Mouse (Mus musculus) heart, embryonic 10.5 days (tissue): ENCODE data around the gene Otop2. TPM values are rescaled to one million over a fixed set of nuclear protein-coding genes. Genes with fewer than 3 reads are reported as not detected.

Experiments
- DNase-seq: peaks from one replicate; pipeline ENCODE4 v3.0.0-alpha.2; 2017; ENCODE audit warnings: low spot score
- H3K27ac ChIP-seq: fragments of 300-500 bp; sonication (generic); 2 replicates; pipeline ENCODE4 v1.5.1; 2016; ENCODE audit warnings: mild to moderate bottlenecking
- H3K27me3 ChIP-seq: fragments of 300-500 bp; sonication (generic); 2 replicates; pipeline ENCODE4 v1.6.1; 2016; ENCODE audit warnings: mild to moderate bottlenecking; ENCODE audit not compliant: poor library complexity, insufficient read depth, severe bottlenecking
- H3K36me3 ChIP-seq: fragments of 300-500 bp; sonication (generic); 2 replicates; pipeline ENCODE4 v1.6.1; 2016; ENCODE audit warnings: mild to moderate bottlenecking, moderate library complexity
- H3K4me1 ChIP-seq: fragments of 300-500 bp; sonication (generic); 2 replicates; pipeline ENCODE4 v1.6.1; 2016; ENCODE audit warnings: mild to moderate bottlenecking
- H3K4me3 ChIP-seq: fragments of 300-500 bp; sonication (generic); 2 replicates; pipeline ENCODE4 v1.5.1; 2016; ENCODE audit warnings: mild to moderate bottlenecking, moderate library complexity
- H3K9me3 ChIP-seq: fragments of 300-500 bp; sonication (generic); 2 replicates; pipeline ENCODE4 v1.6.1; 2016; ENCODE audit warnings: mild to moderate bottlenecking, moderate library complexity
- WGBS: fragments of 180-500 bp; shearing (Covaris S2); methylation state at CpG from one replicate; pipeline ENCODE4 v1.1.7; 2016; 5-methylcytosine and 5-hydroxymethylcytosine counted together
- polyA plus RNA-seq: library from polyadenylated mRNA; unstranded; fragments of >200 nt; fragmentation: Nextera tagmentation; extraction: Ambion mirVana; gene quantifications from 2 replicates; pipeline ENCODE4 v1.2.1, GENCODE M21; 2016

Gene Otop2
- polyA plus RNA-seq, 1 experiment from 2014 or later, result not detected

DNA sequence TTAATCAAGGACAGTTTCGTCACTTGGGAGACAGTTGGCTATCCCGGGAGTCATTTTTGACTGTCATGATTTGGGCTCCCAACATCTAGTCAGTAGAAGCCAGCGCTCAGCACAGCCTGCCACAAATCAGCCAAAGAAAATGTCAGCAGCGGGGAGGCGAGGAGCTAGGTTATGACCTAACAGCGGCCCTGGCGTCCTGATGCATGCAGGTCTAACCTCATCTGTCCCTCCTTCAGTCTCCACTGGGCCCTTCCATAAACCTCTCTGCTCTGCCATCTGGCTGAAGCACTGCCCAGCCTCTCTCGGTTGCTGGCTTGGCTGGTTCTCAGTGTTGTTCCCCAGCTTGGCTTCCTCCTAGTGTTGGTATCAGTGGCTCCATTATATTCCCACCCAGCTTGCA, 24.7 kb upstream of the Otop2 start:
- WGBS, result 68% methylated on average over 8 of the region's 8 CpGs
- no peak for DNase-seq
- no peak overlapping the region for H3K27ac ChIP-seq
- H3K4me3 ChIP-seq, result no peak overlapping the region
- no peaks in the 10 kb centered on the region for H3K36me3 ChIP-seq
- no peaks in the 10 kb centered on the region for H3K27me3 ChIP-seq
- no peaks in the 10 kb centered on the region for H3K9me3 ChIP-seq
- H3K4me1 ChIP-seq, result peaks cover 30% of the 10 kb centered on the region

DNA sequence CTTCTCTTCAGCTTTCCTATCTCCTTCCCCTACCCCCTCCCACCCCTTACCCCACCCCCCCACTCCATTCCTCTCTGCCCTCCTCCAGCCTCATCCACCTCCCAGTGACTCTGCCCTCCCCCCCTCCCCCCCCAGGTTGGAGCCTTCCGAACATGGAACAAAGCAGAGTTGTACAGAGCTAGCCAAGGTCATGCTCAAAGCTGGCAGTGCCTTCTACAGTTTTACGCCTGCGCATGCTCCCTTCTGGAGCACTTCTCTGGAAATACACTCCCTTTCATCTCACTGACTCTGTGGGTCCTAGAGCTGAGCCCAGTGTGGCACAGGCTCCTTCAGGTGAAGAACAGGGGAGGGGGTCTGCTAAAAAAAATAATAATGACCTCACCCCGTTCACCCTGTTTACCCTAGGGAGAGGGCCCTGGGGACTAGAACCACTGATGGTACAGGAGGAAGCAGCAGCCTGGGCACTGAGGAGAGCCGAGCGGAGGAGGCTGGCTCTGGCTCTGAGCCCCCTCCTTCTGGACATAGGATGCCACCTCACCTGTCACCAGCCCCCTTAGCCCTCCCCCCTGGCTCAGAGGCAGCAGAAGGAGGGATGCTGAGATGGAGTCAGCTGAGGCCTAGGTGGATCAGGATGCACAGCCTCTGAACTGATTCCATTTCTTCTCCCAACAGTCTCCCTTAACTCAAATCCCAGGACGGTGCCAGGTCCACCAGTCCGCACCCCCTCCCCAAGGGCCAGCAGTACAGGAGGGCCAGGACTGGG, 24.1 kb upstream of the Otop2 start:
- no peak for DNase-seq
- Histone ChIP-seq H3K27ac (peak overlapping the region; percentile 30; the same call in 1 of the 2 replicates), H3K36me3 (no peaks in the 10 kb centered on the region), H3K4me3 (no peak overlapping the region), H3K9me3 (no peaks in the 10 kb centered on the region), H3K27me3 (no peaks in the 10 kb centered on the region), H3K4me1 (peaks cover 27% of the 10 kb centered on the region)
- WGBS, result 79% methylated on average over 8 of the region's 8 CpGs

DNA sequence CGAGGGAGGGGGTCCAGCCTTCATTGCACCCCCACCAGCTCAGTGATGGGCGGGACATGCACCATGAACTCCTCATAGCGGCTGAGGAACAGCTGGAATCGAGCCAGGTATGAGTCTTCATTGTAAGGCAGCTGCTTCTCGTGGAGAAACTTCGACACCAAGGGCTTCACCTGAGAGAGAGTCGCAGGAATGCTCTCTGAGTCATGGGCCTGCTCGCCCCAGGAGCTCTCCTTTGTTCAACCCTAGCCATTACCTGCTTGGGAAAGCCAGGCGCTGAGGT, 23.5 kb upstream of the Otop2 start:
- no peaks in the 10 kb centered on the region for H3K27me3 ChIP-seq
- H3K9me3 ChIP-seq, result no peaks in the 10 kb centered on the region
- no peaks in the 10 kb centered on the region for H3K36me3 ChIP-seq
- DNase-seq, result no peak
- peaks cover 24% of the 10 kb centered on the region for H3K4me1 ChIP-seq
- no peak overlapping the region for H3K4me3 ChIP-seq
- WGBS, result 73% methylated on average over 9 of the region's 9 CpGs
- H3K27ac ChIP-seq, result no peak overlapping the region

DNA sequence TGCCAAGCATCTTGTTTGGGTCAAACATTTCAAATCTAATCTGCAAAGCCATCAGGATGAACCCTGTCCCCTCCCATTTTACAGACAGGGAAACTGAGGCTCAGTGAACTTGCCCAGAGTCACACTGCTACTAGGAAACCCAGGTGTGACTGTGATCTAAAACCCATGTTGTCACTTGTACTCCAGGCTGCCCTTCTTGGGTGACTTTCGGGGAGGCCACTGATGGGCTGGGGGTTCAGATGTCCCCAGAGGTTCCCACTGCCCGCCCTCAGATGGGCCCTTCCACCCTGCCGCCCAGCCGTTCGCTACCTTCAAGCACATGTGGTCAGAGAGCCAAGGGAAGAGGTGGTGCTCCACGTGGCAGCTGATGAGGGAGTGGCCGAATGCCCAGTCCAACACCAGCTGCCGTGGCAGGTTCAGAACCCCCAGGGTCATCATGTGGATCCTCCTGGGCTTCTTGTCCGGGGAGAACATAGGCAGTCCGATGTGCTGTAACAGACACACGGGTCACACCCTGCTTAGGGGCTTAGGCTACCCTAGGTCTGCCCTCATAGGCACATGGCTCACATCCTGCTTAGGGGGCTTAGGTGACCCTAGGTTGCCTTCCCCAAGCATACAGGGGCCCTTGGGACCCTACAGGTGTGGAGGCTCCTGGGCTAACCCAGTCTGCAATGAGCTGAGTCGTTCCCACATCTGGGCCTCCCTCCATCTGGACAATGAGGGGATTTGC, 22.9 kb upstream of the Otop2 start:
- H3K36me3 ChIP-seq, result no peaks in the 10 kb centered on the region
- H3K4me1 ChIP-seq, result peaks cover 24% of the 10 kb centered on the region
- H3K4me3 ChIP-seq, result no peak overlapping the region
- no peak overlapping the region for H3K27ac ChIP-seq
- DNase-seq, result no peak
- WGBS, result 85% methylated on average over 12 of the region's 12 CpGs
- no peaks in the 10 kb centered on the region for H3K27me3 ChIP-seq
- no peaks in the 10 kb centered on the region for H3K9me3 ChIP-seq

DNA sequence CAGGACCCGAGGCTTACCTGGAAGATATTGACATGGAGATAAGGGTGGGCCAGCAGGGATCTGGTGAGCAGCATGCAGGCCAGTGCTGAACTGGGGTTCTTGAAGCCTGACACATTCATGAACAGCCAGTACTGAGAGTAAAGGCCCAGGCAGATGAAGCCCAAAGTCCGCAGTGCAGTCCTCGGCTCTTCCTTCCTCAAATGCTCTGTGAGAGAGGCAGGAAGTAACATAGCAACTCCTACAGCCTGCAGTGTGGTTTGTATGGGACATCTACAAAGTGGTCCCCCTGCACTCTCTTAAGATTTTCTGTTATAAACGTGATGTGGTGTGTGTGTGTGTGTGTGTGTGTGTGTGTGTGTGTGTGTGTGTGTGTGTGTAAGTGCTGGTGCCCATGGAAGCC, 21.7 kb upstream of the Otop2 start:
- H3K9me3 ChIP-seq, result no peaks in the 10 kb centered on the region
- H3K4me3 ChIP-seq, result no peak overlapping the region
- DNase-seq, result no peak
- H3K4me1 ChIP-seq, result peaks cover 24% of the 10 kb centered on the region
- 49% methylated on average over 4 of the region's 4 CpGs for WGBS
- H3K36me3 ChIP-seq, result no peaks in the 10 kb centered on the region
- H3K27me3 ChIP-seq, result no peaks in the 10 kb centered on the region
- no peak overlapping the region for H3K27ac ChIP-seq

GRCm38 (mm10) chr11:115286201-115286993, 20.6 kb upstream of the Otop2 start:
- DNase-seq, result no peak
- Histone ChIP-seq H3K27ac (no peak overlapping the region), H3K4me1 (peaks cover 23% of the 10 kb centered on the region), H3K9me3 (no peaks in the 10 kb centered on the region), H3K4me3 (no peak overlapping the region), H3K27me3 (no peaks in the 10 kb centered on the region), H3K36me3 (no peaks in the 10 kb centered on the region)
- WGBS, result 69% methylated on average over 19 of the region's 19 CpGs

DNA sequence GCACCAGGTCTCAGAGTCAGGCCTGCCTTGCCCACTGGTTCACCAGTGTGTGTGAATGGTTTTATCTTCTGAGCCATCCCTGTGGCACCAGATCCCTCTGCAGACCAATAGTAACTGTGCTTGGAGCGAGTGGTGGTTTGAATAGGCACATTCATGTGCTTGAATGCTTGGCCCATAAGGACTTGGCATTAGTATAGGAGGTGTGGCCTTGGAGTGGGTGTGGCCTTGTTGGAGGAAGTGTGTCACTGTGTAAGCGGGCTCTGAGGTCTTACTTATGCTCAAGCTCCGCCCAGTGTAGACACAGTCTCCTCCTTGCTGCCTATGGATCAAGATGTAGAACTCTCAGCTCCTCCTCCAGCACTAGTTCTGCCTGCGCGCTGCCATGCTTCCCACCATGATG, 19.6 kb upstream of the Otop2 start:
- 82% methylated on average over 5 of the region's 5 CpGs for WGBS
- no peaks in the 10 kb centered on the region for H3K27me3 ChIP-seq
- peaks cover 23% of the 10 kb centered on the region for H3K4me1 ChIP-seq
- H3K36me3 ChIP-seq, result no peaks in the 10 kb centered on the region
- no peaks in the 10 kb centered on the region for H3K9me3 ChIP-seq
- DNase-seq, result no peak
- no peak overlapping the region for H3K27ac ChIP-seq
- H3K4me3 ChIP-seq, result no peak overlapping the region

DNA sequence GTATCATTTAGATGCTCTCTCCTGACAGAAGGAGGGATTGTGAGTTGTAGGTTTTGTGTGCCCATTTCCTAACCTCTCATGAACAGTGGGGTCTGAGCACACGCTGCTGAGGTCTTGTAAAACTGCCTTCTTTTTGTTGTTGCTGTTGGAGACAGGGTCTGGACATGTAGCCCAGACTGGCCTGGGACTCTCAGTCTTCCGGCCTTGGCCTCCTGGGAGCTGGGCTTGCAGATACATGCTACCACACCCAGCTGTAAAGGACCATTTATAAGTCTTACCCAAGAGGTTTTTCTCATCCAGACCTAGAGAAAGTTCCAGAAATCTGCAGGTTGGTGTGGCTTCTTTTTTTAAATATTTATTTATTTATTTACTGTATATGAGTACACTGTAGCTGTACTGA, 18.7 kb upstream of the Otop2 start:
- 83% methylated on average over 2 of the region's 2 CpGs for WGBS
- H3K27me3 ChIP-seq, result no peaks in the 10 kb centered on the region
- peaks cover 24% of the 10 kb centered on the region for H3K4me1 ChIP-seq
- H3K27ac ChIP-seq, result no peak overlapping the region
- no peaks in the 10 kb centered on the region for H3K9me3 ChIP-seq
- no peak for DNase-seq
- H3K4me3 ChIP-seq, result no peak overlapping the region
- no peaks in the 10 kb centered on the region for H3K36me3 ChIP-seq

GRCm38 (mm10) chr11:115289885-115290284, 17.1 kb upstream of the Otop2 start:
- Histone ChIP-seq H3K4me1 (peaks cover 24% of the 10 kb centered on the region), H3K27me3 (0 out of 2 replicates have a peak, but pooled peaks cover 7% of the 10 kb centered on the region), H3K27ac (no peak overlapping the region), H3K9me3 (no peaks in the 10 kb centered on the region), H3K36me3 (no peaks in the 10 kb centered on the region), H3K4me3 (no peak overlapping the region)
- no peak for DNase-seq
- 77% methylated on average over 8 of the region's 8 CpGs for WGBS

GRCm38 (mm10) chr11:115290314-115290713, 16.6 kb upstream of the Otop2 start:
- Histone ChIP-seq H3K27ac (no peak overlapping the region), H3K4me1 (peaks cover 24% of the 10 kb centered on the region), H3K27me3 (0 out of 2 replicates have a peak, but pooled peaks cover 8% of the 10 kb centered on the region), H3K4me3 (no peak overlapping the region), H3K36me3 (no peaks in the 10 kb centered on the region), H3K9me3 (no peaks in the 10 kb centered on the region)
- 89% methylated on average over 1 of the region's 1 CpGs for WGBS
- DNase-seq, result no peak

GRCm38 (mm10) chr11:115290919-115291318, 16.0 kb upstream of the Otop2 start:
- DNase-seq, result no peak

GRCm38 (mm10) chr11:115291503-115291902, 15.5 kb upstream of the Otop2 start:
- Histone ChIP-seq H3K27ac (no peak overlapping the region), H3K4me1 (peaks cover 23% of the 10 kb centered on the region), H3K27me3 (peaks cover 20% of the 10 kb centered on the region), H3K9me3 (no peaks in the 10 kb centered on the region), H3K4me3 (no peak overlapping the region), H3K36me3 (no peaks in the 10 kb centered on the region)
- 79% methylated on average over 10 of the region's 10 CpGs for WGBS
- DNase-seq, result no peak

More at GRCm38 (mm10) chr11:115290919-115291318, 16.0 kb upstream of the Otop2 start:
- peaks cover 22% of the 10 kb centered on the region for H3K4me1 ChIP-seq
- H3K27me3 ChIP-seq, result peaks cover 14% of the 10 kb centered on the region; the same call in 1 of the 2 replicates
- 71% methylated on average over 6 of the region's 6 CpGs for WGBS
- H3K4me3 ChIP-seq, result no peak overlapping the region
- H3K27ac ChIP-seq, result no peak overlapping the region
- no peaks in the 10 kb centered on the region for H3K36me3 ChIP-seq
- no peaks in the 10 kb centered on the region for H3K9me3 ChIP-seq
